8 mouse cellular contexts compared by ENCODE assay signal in the genomic region with DNA sequence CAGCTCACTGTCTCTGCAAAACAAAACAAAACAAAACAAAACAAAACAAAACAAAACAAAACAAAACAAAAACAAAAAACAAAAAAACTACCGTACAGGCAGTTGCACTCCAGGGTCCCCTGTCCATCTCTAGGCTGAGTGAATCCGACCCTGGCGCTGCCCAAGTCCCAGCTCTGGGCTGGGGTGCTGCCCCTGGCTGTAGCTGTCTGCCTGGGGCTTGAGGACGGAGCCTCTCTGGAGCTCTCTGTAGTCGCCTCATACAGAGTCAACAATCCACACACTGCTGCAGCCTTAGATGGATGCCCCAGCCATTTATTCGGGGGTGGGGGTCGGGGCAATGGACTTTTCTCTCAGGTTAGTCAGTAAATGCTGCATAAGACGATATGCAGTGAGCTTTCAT. TPM values are rescaled to one million over a fixed set of nuclear protein-coding genes. Genes with fewer than 3 reads are reported as not detected.
DNase-seq lines count a peak whose midpoint lies in the region; ATAC-seq lines count a peak whose summit lies in the region.

No protein-coding gene starts in this region.

- H3K9me3 ChIP-seq in liver, embryonic 11.5 days (ENCODE audit: control insufficient read depth, low read length), result no peaks in the 10 kb centered on the region
- no peaks in the 10 kb centered on the region for H3K9me3 ChIP-seq in forebrain, embryonic 13.5 days (replicated peaks)
- no peaks in the 10 kb centered on the region for H3K9me3 ChIP-seq in intestine, embryonic 14.5 days (ENCODE audit: control insufficient read depth, low read length)
- no peaks in the 10 kb centered on the region for H3K9me3 ChIP-seq in midbrain, embryonic 15.5 days

- no peak for ATAC-seq in liver, embryonic 11.5 days (replicated peaks; ENCODE audit: low FRiP score)
- ATAC-seq in forebrain, embryonic 13.5 days, result peak; percentile 54
- peak; percentile 24; the same call in 1 of the 2 replicates for ATAC-seq in intestine, embryonic 14.5 days (replicated peaks; ENCODE audit: low FRiP score, low TSS enrichment, low read depth)
- peak; percentile 64; the same call in 1 of the 2 replicates for ATAC-seq in midbrain, embryonic 15.5 days (replicated peaks)

- DNase-seq in liver, embryonic 11.5 days (ENCODE audit: low spot score), result no peak
- DNase-seq in liver, result no peak
- no peak for DNase-seq in intestine, embryonic 14.5 days (ENCODE audit: low spot score)
- no peak for DNase-seq in T-cell, adult 2 months (ENCODE audit: low spot score)
- no peak for DNase-seq in left cerebral cortex, postnatal 10 days (ENCODE audit: extremely low spot score in 1 of 2, low spot score in 2 of 2)
- DNase-seq in left cerebral cortex, adult 8-10 months (ENCODE audit: low spot score in 2 of 2), result no peak

- H3K4me2 ChIP-seq in liver, embryonic 11.5 days, result peak overlapping the region; percentile 98
- peak overlapping the region; percentile 87 for H3K4me2 ChIP-seq in forebrain, embryonic 13.5 days
- peak overlapping the region; percentile 93 for H3K4me2 ChIP-seq in intestine, embryonic 14.5 days (ENCODE audit: low read length)
- H3K4me2 ChIP-seq in midbrain, embryonic 15.5 days, result peak overlapping the region; percentile 90

- 0 out of 2 replicates have a peak, but pooled peaks cover 3% of the 10 kb centered on the region for H3K27me3 ChIP-seq in liver, embryonic 11.5 days (replicated peaks; ENCODE audit: control insufficient read depth, insufficient read depth, low read length)
- peaks cover 15% of the 10 kb centered on the region for H3K27me3 ChIP-seq in forebrain, embryonic 13.5 days
- no peaks in the 10 kb centered on the region for H3K27me3 ChIP-seq in intestine, embryonic 14.5 days (replicated peaks; ENCODE audit: control insufficient read depth, insufficient read depth, low read length)
- 0 out of 2 replicates have a peak, but pooled peaks cover 5% of the 10 kb centered on the region for H3K27me3 ChIP-seq in midbrain, embryonic 15.5 days (replicated peaks)

- 38% methylated on average over 8 of the region's 8 CpGs for whole genome bisulfite sequencing in liver, embryonic 11.5 days
- 36% methylated on average over 8 of the region's 8 CpGs for WGBS in forebrain, embryonic 13.5 days
- WGBS in intestine, embryonic 14.5 days, result 42% methylated on average over 8 of the region's 8 CpGs
- WGBS in midbrain, embryonic 15.5 days, result 37% methylated on average over 8 of the region's 8 CpGs

- intact Hi-C loops in left cerebral cortex, postnatal 10 days (cut with DNase I), result loop anchor here (5.0 kb wide), 1 partner anchor 410 kb away; no protein-coding TSS in a partner anchor

- no peaks in the 10 kb centered on the region for H3K36me3 ChIP-seq in liver, embryonic 11.5 days (ENCODE audit: control insufficient read depth, insufficient read depth, low read length)
- H3K36me3 ChIP-seq in forebrain, embryonic 13.5 days (ENCODE audit: poor library complexity, severe bottlenecking), result no peaks in the 10 kb centered on the region
- no peaks in the 10 kb centered on the region for H3K36me3 ChIP-seq in intestine, embryonic 14.5 days (ENCODE audit: control insufficient read depth, insufficient read depth, low read length)
- H3K36me3 ChIP-seq in midbrain, embryonic 15.5 days (replicated peaks), result no peaks in the 10 kb centered on the region

- H3K27ac ChIP-seq in liver, embryonic 11.5 days (ENCODE audit: low read depth, low read length), result no peak overlapping the region
- H3K27ac ChIP-seq in forebrain, embryonic 13.5 days, result no peak overlapping the region
- H3K27ac ChIP-seq in intestine, embryonic 14.5 days (ENCODE audit: low read depth), result no peak overlapping the region
- H3K27ac ChIP-seq in midbrain, embryonic 15.5 days, result no peak overlapping the region

- no peak overlapping the region for H3K9ac ChIP-seq in liver, embryonic 11.5 days (ENCODE audit: low read depth, low read length)
- H3K9ac ChIP-seq in forebrain, embryonic 13.5 days, result peak overlapping the region; percentile 45
- no peak overlapping the region for H3K9ac ChIP-seq in intestine, embryonic 14.5 days (ENCODE audit: low read length)
- no peak overlapping the region for H3K9ac ChIP-seq in midbrain, embryonic 15.5 days

- H3K4me3 ChIP-seq in liver, embryonic 11.5 days (ENCODE audit: low read depth, low read length), result no peak overlapping the region
- peak overlapping the region; percentile 40; the same call in 1 of the 2 replicates for H3K4me3 ChIP-seq in forebrain, embryonic 13.5 days
- no peak overlapping the region for H3K4me3 ChIP-seq in intestine, embryonic 14.5 days (ENCODE audit: low read depth, low read length)
- no peak overlapping the region for H3K4me3 ChIP-seq in midbrain, embryonic 15.5 days

- peaks cover 9% of the 10 kb centered on the region for H3K4me1 ChIP-seq in liver, embryonic 11.5 days (replicated peaks; ENCODE audit: control insufficient read depth, insufficient read depth, low read length)
- peaks cover 16% of the 10 kb centered on the region for H3K4me1 ChIP-seq in forebrain, embryonic 13.5 days
- H3K4me1 ChIP-seq in intestine, embryonic 14.5 days (replicated peaks; ENCODE audit: control insufficient read depth, insufficient read depth, low read length), result peaks cover 6% of the 10 kb centered on the region; the same call in 1 of the 2 replicates
- H3K4me1 ChIP-seq in midbrain, embryonic 15.5 days, result peaks cover 14% of the 10 kb centered on the region

RNA-seq across cellular contexts. Expression of a gene that starts 20.0 kb away (rescaled TPM):
- polyA plus RNA-seq in liver, embryonic 11.5 days (2014; fragmentation: Nextera tagmentation; extraction: Ambion mirVana), result 0.15 and 0.29 TPM in 2 replicates
- 0.05 and 0.12 TPM in 2 replicates for polyA plus RNA-seq in forebrain, embryonic 13.5 days (2015; fragmentation: Nextera tagmentation; extraction: Ambion mirVana)
- not detected in 2 replicates for polyA plus RNA-seq in intestine, embryonic 14.5 days (2014; fragmentation: Nextera tagmentation; extraction: Ambion mirVana)
- polyA plus RNA-seq in midbrain, embryonic 15.5 days (2015; fragmentation: Nextera tagmentation; extraction: Ambion mirVana), result 0.29 and 0.39 TPM in 2 replicates
- total RNA-seq in left cerebral cortex, postnatal 10 days (2021), result under 1 TPM; 0.15 to 0.20 TPM
- total RNA-seq in left cerebral cortex, adult 8-10 months (2022), result under 1 TPM; 0.33 to 0.63 (median 0.59) TPM

RNA-seq across cellular contexts. Expression of a gene that starts 49.5 kb away (rescaled TPM):
- polyA plus RNA-seq in liver, embryonic 11.5 days (2014; fragmentation: Nextera tagmentation; extraction: Ambion mirVana), result 0.10 TPM in 1 of 2 replicates, not detected in the other
- not detected in 2 replicates for polyA plus RNA-seq in forebrain, embryonic 13.5 days (2015; fragmentation: Nextera tagmentation; extraction: Ambion mirVana)
- polyA plus RNA-seq in intestine, embryonic 14.5 days (2014; fragmentation: Nextera tagmentation; extraction: Ambion mirVana), result not detected in 2 replicates
- not detected in 2 replicates for polyA plus RNA-seq in midbrain, embryonic 15.5 days (2015; fragmentation: Nextera tagmentation; extraction: Ambion mirVana)
- total RNA-seq in left cerebral cortex, postnatal 10 days (2021), result not detected
- total RNA-seq in left cerebral cortex, adult 8-10 months (2022), result not detected

RNA-seq across cellular contexts. Expression of a gene that starts 58.0 kb away (rescaled TPM):
- polyA plus RNA-seq in liver, embryonic 11.5 days (2014; fragmentation: Nextera tagmentation; extraction: Ambion mirVana), result 178 and 218 TPM in 2 replicates
- 48.0 and 53.6 TPM in 2 replicates for polyA plus RNA-seq in forebrain, embryonic 13.5 days (2015; fragmentation: Nextera tagmentation; extraction: Ambion mirVana)
- polyA plus RNA-seq in intestine, embryonic 14.5 days (2014; fragmentation: Nextera tagmentation; extraction: Ambion mirVana), result 98.8 and 101 TPM in 2 replicates
- 30.7 and 31.2 TPM in 2 replicates for polyA plus RNA-seq in midbrain, embryonic 15.5 days (2015; fragmentation: Nextera tagmentation; extraction: Ambion mirVana)
- total RNA-seq in left cerebral cortex, postnatal 10 days (2021), result 10 to 100 TPM; 34.1 to 36.9 TPM
- total RNA-seq in left cerebral cortex, adult 8-10 months (2022), result 10 to 100 TPM; 42.5 to 45.2 (median 42.9) TPM
